Mouse (Mus musculus): ENCODE data around the gene Psors1c2. TPM values are rescaled to one million over a fixed set of nuclear protein-coding genes. Genes with fewer than 3 reads are reported as not detected.

The Psors1c2 gene
- total and polyA plus RNA-seq, 2 experiments from 2014 or later: 0.59 TPM; not detected in 1

DNA sequence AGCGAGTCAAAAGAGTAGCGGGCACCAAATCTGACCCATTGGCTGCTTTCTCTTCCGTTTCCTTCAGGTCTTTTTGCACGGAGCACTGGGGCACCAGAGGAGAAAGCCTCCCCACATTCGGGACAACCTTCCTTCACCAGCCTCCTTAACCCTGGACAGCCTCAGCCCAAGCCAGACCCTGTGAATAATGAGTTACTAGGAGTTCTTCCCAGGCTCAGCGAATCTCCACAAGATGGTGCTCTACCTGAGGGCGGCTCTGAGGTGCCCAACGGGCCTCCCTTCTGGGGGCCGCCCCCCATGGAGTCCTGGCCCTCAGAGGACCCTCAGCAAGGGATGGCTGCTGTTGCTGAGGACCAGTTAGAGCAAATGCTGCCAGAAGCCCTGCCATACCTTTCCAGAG lies 34.8 kb downstream of the Psors1c2 start:
- Histone ChIP-seq H3K4me2 (ENCODE audit: low read depth, low read length) (no peak overlapping the region), H3K9me3 (ENCODE audit: low read length) (no peaks in the 10 kb centered on the region), H3K4me3 (ENCODE audit: low read length) (no peak overlapping the region), H3K36me3 (ENCODE audit: insufficient read depth, low read length) (no peaks in the 10 kb centered on the region), H3K9ac (replicated peaks; ENCODE audit: low read length) (no peak overlapping the region), H3K27me3 (ENCODE audit: insufficient read depth, low read length) (no peaks in the 10 kb centered on the region), H3K4me1 (ENCODE audit: insufficient read depth, low read length) (no peaks in the 10 kb centered on the region), H3K27ac (no peak overlapping the region)
- DNase-seq (ENCODE audit: low spot score) (no peak), ATAC-seq (no peak)
- 25% methylated on average over 9 of the region's 9 CpGs for WGBS
- no peak for TF ChIP-seq CTCF (IDR thresholded peaks at IDR 0.05; ENCODE audit: low read depth)

DNA sequence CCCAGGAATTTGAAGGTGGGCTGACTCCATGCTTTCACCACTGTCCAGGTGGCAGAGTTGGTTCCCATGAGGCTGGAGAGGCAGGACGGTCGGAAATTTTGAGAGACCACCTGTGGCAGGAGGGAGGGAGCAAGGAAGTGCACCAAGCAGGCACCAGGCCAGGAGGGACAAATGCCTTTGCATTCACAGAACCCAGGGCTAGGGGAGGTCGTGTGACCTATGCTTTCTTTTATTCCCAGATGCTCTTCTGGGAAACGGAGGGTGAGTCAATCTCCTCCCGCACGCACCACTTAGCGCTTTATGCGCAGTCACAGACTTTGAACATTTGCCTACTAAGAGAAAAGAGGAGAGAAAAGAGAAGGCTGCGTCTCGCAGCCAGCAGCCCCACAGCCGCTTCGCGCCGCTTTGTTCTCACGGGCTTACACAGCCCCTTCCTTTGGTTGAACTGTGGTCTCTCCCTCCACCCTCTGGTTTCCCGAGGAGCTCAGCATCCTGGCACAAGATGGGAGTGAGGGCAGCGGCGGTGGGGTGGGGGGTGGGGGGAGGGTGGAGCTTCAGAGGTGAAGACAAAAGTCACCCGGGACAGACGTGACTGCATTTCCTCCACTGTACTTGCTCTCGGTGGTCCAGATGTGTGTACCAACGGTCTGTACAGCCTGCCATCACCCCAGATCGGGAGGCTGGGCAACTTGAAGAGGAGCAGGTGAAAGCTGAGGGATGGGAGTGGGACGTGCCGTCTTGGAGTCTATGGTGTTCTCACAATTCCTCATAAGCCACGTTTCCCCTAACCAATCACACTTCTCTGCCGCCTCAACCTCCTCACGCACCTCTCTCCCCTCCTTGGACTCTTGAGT lies 36.3 kb downstream of the Psors1c2 start:
- peak; percentile 51 for DNase-seq (ENCODE audit: low spot score)
- H3K36me3 ChIP-seq (ENCODE audit: insufficient read depth, low read length): no peaks in the 10 kb centered on the region
- H3K9ac ChIP-seq (replicated peaks; ENCODE audit: low read length): peak overlapping the region; percentile 41
- no peak for TF ChIP-seq CTCF (IDR thresholded peaks at IDR 0.05; ENCODE audit: low read depth)
- peak overlapping the region; percentile 31 for H3K4me3 ChIP-seq (ENCODE audit: low read length)
- WGBS: 3% methylated on average over 27 of the region's 28 CpGs
- H3K9me3 ChIP-seq (ENCODE audit: low read length): no peaks in the 10 kb centered on the region
- H3K27ac ChIP-seq: no peak overlapping the region
- H3K4me2 ChIP-seq (ENCODE audit: low read depth, low read length): peak overlapping the region; percentile 56
- no peaks in the 10 kb centered on the region for H3K27me3 ChIP-seq (ENCODE audit: insufficient read depth, low read length)
- peak; percentile 75 for ATAC-seq
- H3K4me1 ChIP-seq (ENCODE audit: insufficient read depth, low read length): no peaks in the 10 kb centered on the region

DNA sequence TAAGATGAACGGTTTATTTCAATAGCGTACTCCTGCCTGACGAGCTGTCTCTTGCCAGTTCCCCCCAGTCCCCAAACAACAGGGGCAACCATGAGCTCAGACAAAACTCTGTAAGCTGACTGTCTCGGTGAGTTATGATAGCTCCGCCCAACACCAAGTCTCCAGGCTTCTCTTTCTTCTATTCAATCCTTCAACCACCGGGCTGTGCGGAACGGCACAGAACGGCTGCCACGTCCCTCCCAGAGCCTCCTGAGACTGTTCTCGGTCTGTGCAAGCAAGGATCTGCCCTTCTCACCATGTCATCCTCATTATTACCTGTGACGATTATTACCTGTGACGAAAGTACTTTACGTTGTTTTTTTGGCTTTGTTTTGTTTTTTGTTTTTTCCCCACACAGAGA lies 37.8 kb downstream of the Psors1c2 start:
- H3K9me3 ChIP-seq (ENCODE audit: low read length): no peaks in the 10 kb centered on the region
- H3K9ac ChIP-seq (replicated peaks; ENCODE audit: low read length): no peak overlapping the region
- no peak overlapping the region for H3K4me2 ChIP-seq (ENCODE audit: low read depth, low read length)
- no peak overlapping the region for H3K4me3 ChIP-seq (ENCODE audit: low read length)
- no peaks in the 10 kb centered on the region for H3K27me3 ChIP-seq (ENCODE audit: insufficient read depth, low read length)
- 67% methylated on average over 14 of the region's 14 CpGs for WGBS
- TF ChIP-seq CTCF (IDR thresholded peaks at IDR 0.05; ENCODE audit: low read depth): no peak
- H3K4me1 ChIP-seq (ENCODE audit: insufficient read depth, low read length): no peaks in the 10 kb centered on the region
- DNase-seq (ENCODE audit: low spot score) (no peak), ATAC-seq (no peak)
- H3K36me3 ChIP-seq (ENCODE audit: insufficient read depth, low read length): no peaks in the 10 kb centered on the region
- no peak overlapping the region for H3K27ac ChIP-seq

DNA sequence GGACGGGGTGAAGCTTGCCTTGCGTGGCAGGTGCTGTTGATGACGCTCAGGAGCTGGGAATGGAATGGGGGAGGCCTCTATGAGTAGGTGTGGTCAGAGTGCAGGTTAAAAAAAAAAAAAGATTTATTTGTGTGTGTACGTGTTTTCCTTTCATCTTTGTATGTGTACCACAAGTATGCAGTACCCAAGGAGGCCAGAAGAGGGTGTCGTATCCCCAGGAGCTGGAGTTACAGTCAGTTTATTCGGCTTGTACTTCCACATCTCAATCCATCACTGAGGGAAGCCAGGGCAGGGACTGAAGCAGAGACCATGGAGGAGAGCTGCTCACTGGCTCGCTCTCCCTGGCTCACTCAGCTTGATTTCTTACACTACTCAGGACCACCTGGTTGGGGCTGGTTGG lies 38.5 kb downstream of the Psors1c2 start:
- Histone ChIP-seq H3K9me3 (ENCODE audit: low read length) (no peaks in the 10 kb centered on the region), H3K4me1 (ENCODE audit: insufficient read depth, low read length) (no peaks in the 10 kb centered on the region), H3K4me3 (ENCODE audit: low read length) (no peak overlapping the region), H3K36me3 (ENCODE audit: insufficient read depth, low read length) (no peaks in the 10 kb centered on the region), H3K27ac (no peak overlapping the region), H3K4me2 (ENCODE audit: low read depth, low read length) (no peak overlapping the region), H3K9ac (replicated peaks; ENCODE audit: low read length) (no peak overlapping the region), H3K27me3 (ENCODE audit: insufficient read depth, low read length) (no peaks in the 10 kb centered on the region)
- 96% methylated on average over 7 of the region's 7 CpGs for WGBS
- ATAC-seq (no peak), DNase-seq (ENCODE audit: low spot score) (no peak)
- TF ChIP-seq CTCF (IDR thresholded peaks at IDR 0.05; ENCODE audit: low read depth): peak; percentile 22

GRCm38 (mm10) chr17:35578211-35578610 lies 45.2 kb downstream of the Psors1c2 start:
- Histone ChIP-seq H3K36me3 (ENCODE audit: insufficient read depth, low read length) (no peaks in the 10 kb centered on the region), H3K4me3 (ENCODE audit: low read length) (no peak overlapping the region), H3K9me3 (ENCODE audit: low read length) (no peaks in the 10 kb centered on the region), H3K27me3 (ENCODE audit: insufficient read depth, low read length) (no peaks in the 10 kb centered on the region), H3K9ac (replicated peaks; ENCODE audit: low read length) (no peak overlapping the region), H3K27ac (no peak overlapping the region), H3K4me2 (ENCODE audit: low read depth, low read length) (no peak overlapping the region), H3K4me1 (ENCODE audit: insufficient read depth, low read length) (no peaks in the 10 kb centered on the region)
- peak; percentile 100 for TF ChIP-seq CTCF (IDR thresholded peaks at IDR 0.05; ENCODE audit: low read depth)
- ATAC-seq (peak; percentile 28; the same call in 1 of the 2 replicates), DNase-seq (ENCODE audit: low spot score) (peak; percentile 89)
- WGBS: 23% methylated on average over 6 of the region's 6 CpGs

- H3K4me3 ChIP-seq (ENCODE audit: low read length): no peak overlapping the region
- no peak for ATAC-seq
- WGBS: 96% methylated on average over 1 of the region's 1 CpGs
- peak; percentile 74 for TF ChIP-seq CTCF (IDR thresholded peaks at IDR 0.05; ENCODE audit: low read depth)
- no peak overlapping the region for H3K27ac ChIP-seq
- H3K9me3 ChIP-seq (ENCODE audit: low read length): no peaks in the 10 kb centered on the region
- H3K36me3 ChIP-seq (ENCODE audit: insufficient read depth, low read length): no peaks in the 10 kb centered on the region
- H3K4me2 ChIP-seq (ENCODE audit: low read depth, low read length): no peak overlapping the region
- H3K9ac ChIP-seq (replicated peaks; ENCODE audit: low read length): no peak overlapping the region
- no peaks in the 10 kb centered on the region for H3K4me1 ChIP-seq (ENCODE audit: insufficient read depth, low read length)
- H3K27me3 ChIP-seq (ENCODE audit: insufficient read depth, low read length): no peaks in the 10 kb centered on the region
- no peak for DNase-seq (ENCODE audit: low spot score)
These were observed 49.9 kb downstream of the Psors1c2 start for GRCm38 (mm10) chr17:35582900-35583299.

Other genes with a start within 250 kb of the Psors1c2 start
- 0.42 and 0.68 TPM in 2 replicates for gene H2-Q1, start 212.8 kb upstream of the Psors1c2 start, total RNA-seq (2014; rRNA removed)
- 1.4 and 1.5 TPM in 2 replicates for gene H2-Q1, start 212.8 kb upstream of the Psors1c2 start, polyA plus RNA-seq (2015; fragmentation: Nextera tagmentation; extraction: Ambion mirVana)
- 9.7 and 17.7 TPM in 2 replicates for gene H2-Q2, start 191.0 kb upstream of the Psors1c2 start, total RNA-seq (2014; rRNA removed)
- gene H2-Q2, start 191.0 kb upstream of the Psors1c2 start, polyA plus RNA-seq (2015; fragmentation: Nextera tagmentation; extraction: Ambion mirVana): 7.8 and 12.7 TPM in 2 replicates
- 3.6 and 5.3 TPM in 2 replicates for gene H2-Q4, start 153.6 kb upstream of the Psors1c2 start, total RNA-seq (2014; rRNA removed)
- 1.2 and 1.9 TPM in 2 replicates for gene H2-Q4, start 153.6 kb upstream of the Psors1c2 start, polyA plus RNA-seq (2015; fragmentation: Nextera tagmentation; extraction: Ambion mirVana)
- 1.2 TPM in 1 of 2 replicates, not detected in the other for gene H2-Q6, start 108.4 kb upstream of the Psors1c2 start, total RNA-seq (2014; rRNA removed)
- gene H2-Q6, start 108.4 kb upstream of the Psors1c2 start, polyA plus RNA-seq (2015; fragmentation: Nextera tagmentation; extraction: Ambion mirVana): 0.49 and 0.85 TPM in 2 replicates
- gene H2-Q7, start 94.0 kb upstream of the Psors1c2 start, total RNA-seq (2014; rRNA removed): 1.5 and 2.4 TPM in 2 replicates
- 3.7 and 3.9 TPM in 2 replicates for gene H2-Q7, start 94.0 kb upstream of the Psors1c2 start, polyA plus RNA-seq (2015; fragmentation: Nextera tagmentation; extraction: Ambion mirVana)
- gene H2-Q10, start 63.1 kb upstream of the Psors1c2 start, total RNA-seq (2014; rRNA removed): 0.07 TPM in 1 of 2 replicates, not detected in the other
- gene H2-Q10, start 63.1 kb upstream of the Psors1c2 start, polyA plus RNA-seq (2015; fragmentation: Nextera tagmentation; extraction: Ambion mirVana): 0.21 and 0.30 TPM in 2 replicates
- not detected in 2 replicates for gene Pou5f1, start 27.2 kb upstream of the Psors1c2 start, total RNA-seq (2014; rRNA removed)
- not detected in 2 replicates for gene Pou5f1, start 27.2 kb upstream of the Psors1c2 start, polyA plus RNA-seq (2015; fragmentation: Nextera tagmentation; extraction: Ambion mirVana)
- gene Tcf19, start 16.4 kb upstream of the Psors1c2 start, total RNA-seq (2014; rRNA removed): 23.2 and 30.9 TPM in 2 replicates
- gene Tcf19, start 16.4 kb upstream of the Psors1c2 start, polyA plus RNA-seq (2015; fragmentation: Nextera tagmentation; extraction: Ambion mirVana): 16.6 and 18.2 TPM in 2 replicates
- 4.9 and 5.5 TPM in 2 replicates for gene Cchcr1, start 16.1 kb upstream of the Psors1c2 start, total RNA-seq (2014; rRNA removed)
- 4.5 and 4.8 TPM in 2 replicates for gene Cchcr1, start 16.1 kb upstream of the Psors1c2 start, polyA plus RNA-seq (2015; fragmentation: Nextera tagmentation; extraction: Ambion mirVana)
- gene Cdsn, start 18.9 kb downstream of the Psors1c2 start, total RNA-seq (2014; rRNA removed): 0.36 TPM in 1 of 2 replicates, not detected in the other
- 0.25 and 0.29 TPM in 2 replicates for gene Cdsn, start 18.9 kb downstream of the Psors1c2 start, polyA plus RNA-seq (2015; fragmentation: Nextera tagmentation; extraction: Ambion mirVana)
- gene 2300002M23Rik, start 34.2 kb downstream of the Psors1c2 start, total RNA-seq (2014; rRNA removed): not detected in 2 replicates
- gene 2300002M23Rik, start 34.2 kb downstream of the Psors1c2 start, polyA plus RNA-seq (2015; fragmentation: Nextera tagmentation; extraction: Ambion mirVana): 0.11 and 0.28 TPM in 2 replicates
- not detected in 2 replicates for gene Sfta2, start 68.3 kb downstream of the Psors1c2 start, total RNA-seq (2014; rRNA removed)
- gene Sfta2, start 68.3 kb downstream of the Psors1c2 start, polyA plus RNA-seq (2015; fragmentation: Nextera tagmentation; extraction: Ambion mirVana): not detected in 2 replicates
- not detected in 2 replicates for gene Gm9573, start 93.4 kb downstream of the Psors1c2 start, total RNA-seq (2014; rRNA removed)
- gene Gm9573, start 93.4 kb downstream of the Psors1c2 start, polyA plus RNA-seq (2015; fragmentation: Nextera tagmentation; extraction: Ambion mirVana): not detected in 2 replicates
- 0.61 TPM in 1 of 2 replicates, not detected in the other for gene Mucl3, start 110.5 kb downstream of the Psors1c2 start, total RNA-seq (2014; rRNA removed)
- gene Mucl3, start 110.5 kb downstream of the Psors1c2 start, polyA plus RNA-seq (2015; fragmentation: Nextera tagmentation; extraction: Ambion mirVana): 0.10 TPM in 1 of 2 replicates, not detected in the other
- 37.3 and 46.8 TPM in 2 replicates for gene Vars2, start 134.4 kb downstream of the Psors1c2 start, total RNA-seq (2014; rRNA removed)
- gene Vars2, start 134.4 kb downstream of the Psors1c2 start, polyA plus RNA-seq (2015; fragmentation: Nextera tagmentation; extraction: Ambion mirVana): 12.6 and 14.8 TPM in 2 replicates
- 26.1 and 27.2 TPM in 2 replicates for gene Gtf2h4, start 140.5 kb downstream of the Psors1c2 start, total RNA-seq (2014; rRNA removed)
- gene Gtf2h4, start 140.5 kb downstream of the Psors1c2 start, polyA plus RNA-seq (2015; fragmentation: Nextera tagmentation; extraction: Ambion mirVana): 18.6 and 21.3 TPM in 2 replicates
- 108 and 139 TPM in 2 replicates for gene Ddr1, start 171.4 kb downstream of the Psors1c2 start, total RNA-seq (2014; rRNA removed)
- 63.3 and 66.3 TPM in 2 replicates for gene Ddr1, start 171.4 kb downstream of the Psors1c2 start, polyA plus RNA-seq (2015; fragmentation: Nextera tagmentation; extraction: Ambion mirVana)

Measured in hindbrain, postnatal 0 days (tissue).